In genomic region chr7:134223444-134224161, GRCm38 (mm10) we compare ENCODE assay signal across 9 mouse cellular contexts. TPM values are rescaled to one million over a fixed set of nuclear protein-coding genes. Genes with fewer than 3 reads are reported as not detected.
A peak's percentile ranks its signal among the peaks of the same experiment; 100 is the strongest.
DNase-seq lines count a peak whose midpoint lies in the region; ATAC-seq and TF ChIP-seq lines count a peak whose summit lies in the region.
"Had no signal": no experiment of that assay in that cellular context is flagged by ENCODE, and none has a peak within 500 bp of the region (broad histone marks: within the 10 kb centered on the region; RNA-seq: fewer than 3 reads in every experiment).

No protein-coding gene starts in this region.

- no peaks in the 10 kb centered on the region for H3K36me3 ChIP-seq in ES-Bruce4 (ENCODE audit: control insufficient read depth, insufficient read depth, low read length, poor library complexity, severe bottlenecking)
- no peaks in the 10 kb centered on the region for H3K36me3 ChIP-seq in forebrain, embryonic 14.5 days (ENCODE audit: control insufficient read depth, insufficient read depth, low read length)
- no peaks in the 10 kb centered on the region for H3K36me3 ChIP-seq in heart, postnatal 0 days (replicated peaks; ENCODE audit: control insufficient read depth, insufficient read depth, low read length)
- no peaks in the 10 kb centered on the region for H3K36me3 ChIP-seq in liver, embryonic 11.5 days (ENCODE audit: control insufficient read depth, insufficient read depth, low read length)
- H3K36me3 ChIP-seq in testis, adult 2 months (ENCODE audit: control insufficient read depth, insufficient read depth, low read length): no peaks in the 10 kb centered on the region
- H3K36me3 ChIP-seq: G1E had no signal

- H3K4me3 ChIP-seq in ES-Bruce4 (ENCODE audit: low read depth, low read length): no peak overlapping the region
- peak overlapping the region; percentile 65 for H3K4me3 ChIP-seq in forebrain, embryonic 14.5 days (ENCODE audit: low read depth, low read length)
- peak overlapping the region; percentile 58 for H3K4me3 ChIP-seq in heart, postnatal 0 days (ENCODE audit: low read depth, low read length)
- peak overlapping the region; percentile 59 for H3K4me3 ChIP-seq in liver, embryonic 11.5 days (ENCODE audit: low read depth, low read length)
- no peak overlapping the region; the same call in 1 of the 2 replicates for H3K4me3 ChIP-seq in testis, adult 2 months (ENCODE audit: control insufficient read depth, low read depth, low read length)

- H3K27me3 ChIP-seq in ES-Bruce4 (ENCODE audit: control insufficient read depth, insufficient read depth, low read length, poor library complexity, severe bottlenecking): peaks cover 17% of the 10 kb centered on the region
- H3K27me3 ChIP-seq in forebrain, embryonic 14.5 days (replicated peaks; ENCODE audit: control insufficient read depth, insufficient read depth, low read length): peaks cover 6% of the 10 kb centered on the region; the same call in 1 of the 2 replicates
- peaks cover 17% of the 10 kb centered on the region for H3K27me3 ChIP-seq in heart, postnatal 0 days (ENCODE audit: control insufficient read depth, insufficient read depth, low read length)
- H3K27me3 ChIP-seq in liver, embryonic 11.5 days (replicated peaks; ENCODE audit: control insufficient read depth, insufficient read depth, low read length): peaks cover 27% of the 10 kb centered on the region
- no peaks in the 10 kb centered on the region for H3K27me3 ChIP-seq in testis, adult 2 months (ENCODE audit: control insufficient read depth, insufficient read depth, low read length)

- H3K9ac ChIP-seq in ES-Bruce4 (ENCODE audit: low read depth, poor library complexity, severe bottlenecking): no peak overlapping the region
- H3K9ac ChIP-seq in forebrain, embryonic 14.5 days (ENCODE audit: low read length): no peak overlapping the region; the same call in 1 of the 2 replicates
- no peak overlapping the region for H3K9ac ChIP-seq in heart, postnatal 0 days (replicated peaks; ENCODE audit: low read depth, low read length)
- no peak overlapping the region for H3K9ac ChIP-seq in liver, embryonic 11.5 days (ENCODE audit: low read depth, low read length)

- no peak for TF ChIP-seq POLR2A in ES-Bruce4 (IDR thresholded peaks at IDR 0.05; ENCODE audit: insufficient read depth, low read length)
- no peak for TF ChIP-seq POLR2A in testis, adult 2 months (IDR thresholded peaks at IDR 0.05; ENCODE audit: control insufficient read depth, low read depth, low read length)

- no peak overlapping the region for H3K27ac ChIP-seq in ES-Bruce4 (ENCODE audit: insufficient read depth, low read length)
- no peak overlapping the region for H3K27ac ChIP-seq in forebrain, embryonic 14.5 days (ENCODE audit: low read depth, low read length)
- no peak overlapping the region for H3K27ac ChIP-seq in heart, postnatal 0 days (ENCODE audit: low read depth)
- no peak overlapping the region for H3K27ac ChIP-seq in liver, embryonic 11.5 days (ENCODE audit: low read depth, low read length)
- H3K27ac ChIP-seq in testis, adult 2 months (ENCODE audit: control insufficient read depth, insufficient read depth, low read depth, low read length): no peak overlapping the region

- no peaks in the 10 kb centered on the region for H3K9me3 ChIP-seq in ES-Bruce4 (replicated peaks; ENCODE audit: control insufficient read depth, insufficient read depth, low read length, poor library complexity, severe bottlenecking)
- no peaks in the 10 kb centered on the region for H3K9me3 ChIP-seq in forebrain, embryonic 14.5 days (replicated peaks; ENCODE audit: control insufficient read depth, low read length)
- H3K9me3 ChIP-seq in heart, postnatal 0 days (replicated peaks; ENCODE audit: control insufficient read depth, low read length): no peaks in the 10 kb centered on the region
- no peaks in the 10 kb centered on the region for H3K9me3 ChIP-seq in liver, embryonic 11.5 days (ENCODE audit: control insufficient read depth, low read length)

- 29% methylated on average over 16 of the region's 16 CpGs for WGBS in forebrain, embryonic 14.5 days
- WGBS in heart, postnatal 0 days: 27% methylated on average over 16 of the region's 16 CpGs
- 25% methylated on average over 16 of the region's 16 CpGs for WGBS in liver, embryonic 11.5 days

- peak overlapping the region; percentile 99 for H3K4me2 ChIP-seq in forebrain, embryonic 14.5 days (ENCODE audit: low read length)
- H3K4me2 ChIP-seq in heart, postnatal 0 days (ENCODE audit: low read depth, low read length): peak overlapping the region; percentile 91
- H3K4me2 ChIP-seq in liver, embryonic 11.5 days: peak overlapping the region; percentile 68

- ATAC-seq in forebrain, embryonic 14.5 days: peak; percentile 45; the same call in 1 of the 2 replicates
- no peak for ATAC-seq in heart, postnatal 0 days (ENCODE audit: insufficient read depth, low read depth)
- no peak for ATAC-seq in liver, embryonic 11.5 days (replicated peaks; ENCODE audit: low FRiP score)

- peak; percentile 68 for TF ChIP-seq CTCF in ES-Bruce4 (IDR thresholded peaks at IDR 0.05; ENCODE audit: low read depth, low read length)
- peak; percentile 78 for TF ChIP-seq CTCF in heart, postnatal 0 days (IDR thresholded peaks at IDR 0.05; ENCODE audit: low read depth)
- TF ChIP-seq CTCF in testis, adult 2 months (IDR thresholded peaks at IDR 0.05; ENCODE audit: control insufficient read depth, insufficient read depth, insufficient replicate concordance, low read depth, low read length): peak; percentile 75

- H3K4me1 ChIP-seq in ES-Bruce4 (ENCODE audit: control insufficient read depth, insufficient read depth, low read length): no peaks in the 10 kb centered on the region
- H3K4me1 ChIP-seq in forebrain, embryonic 14.5 days (ENCODE audit: control insufficient read depth, insufficient read depth, low read length): peaks cover 8% of the 10 kb centered on the region; the same call in 1 of the 2 replicates
- peaks cover 6% of the 10 kb centered on the region; the same call in 1 of the 2 replicates for H3K4me1 ChIP-seq in heart, postnatal 0 days (ENCODE audit: control insufficient read depth, insufficient read depth)
- 0 out of 2 replicates have a peak, but pooled peaks cover 2% of the 10 kb centered on the region for H3K4me1 ChIP-seq in liver, embryonic 11.5 days (replicated peaks; ENCODE audit: control insufficient read depth, insufficient read depth, low read length)
- H3K4me1 ChIP-seq in testis, adult 2 months (ENCODE audit: control insufficient read depth, insufficient read depth, low read length): peaks cover 19% of the 10 kb centered on the region

- no peak for TF ChIP-seq EP300 in ES-Bruce4 (IDR thresholded peaks at IDR 0.05; ENCODE audit: insufficient read depth, low read depth, low read length)
- no peak for TF ChIP-seq EP300 in heart, postnatal 0 days (IDR thresholded peaks at IDR 0.05; ENCODE audit: low read depth)

- peak; percentile 29 for DNase-seq in c-Kit-positive CD71-positive TER-119-positive erythroid progenitor cells, embryonic 14.5 days (ENCODE audit: low spot score)
- peak; percentile 86 for DNase-seq in forebrain, embryonic 14.5 days (ENCODE audit: low spot score)
- DNase-seq in heart, postnatal 0 days (ENCODE audit: low spot score): peak; percentile 61
- peak; percentile 72 to 89 for DNase-seq in kidney, postnatal 25 days
- peak; percentile 78 for DNase-seq in liver, embryonic 11.5 days (ENCODE audit: low spot score)
- DNase-seq in naive thymus-derived CD4-positive, alpha-beta T cell, adult 2 months (ENCODE audit: low read depth): peak; percentile 15

RNA-seq across cellular contexts. Expression of gene Adam12, which starts 8.3 kb away (rescaled TPM):
- polyA plus RNA-seq in ES-Bruce4 (2011; ENCODE audit: insufficient read depth, insufficient read length, low read depth, missing spikeins): 1.0 and 1.5 TPM in 2 replicates
- polyA plus RNA-seq in forebrain, embryonic 14.5 days (2014; fragmentation: Nextera tagmentation; extraction: Ambion mirVana): 1.9 and 4.8 TPM in 2 replicates
- 4.6 and 6.5 TPM in 2 replicates for total RNA-seq in heart, postnatal 0 days (2014; rRNA removed; ENCODE audit: low replicate concordance)
- 0.96 and 1.0 TPM in 2 replicates for polyA plus RNA-seq in heart, postnatal 0 days (2015; fragmentation: Nextera tagmentation; extraction: Ambion mirVana)
- 11.0 and 11.8 TPM in 2 replicates for polyA plus RNA-seq in liver, embryonic 11.5 days (2014; fragmentation: Nextera tagmentation; extraction: Ambion mirVana)
- polyA plus RNA-seq in testis, adult 2 months (2012; rRNA removed): 0.51 and 0.58 TPM in 2 replicates
- polyA plus RNA-seq: G1E had no signal

Comparison
In these comparisons a context has a peak if more than half of its experiments do, and no peak if none do; other contexts are left out.
1. H3K4me3 ChIP-seq: peak in forebrain, embryonic 14.5 days (single experiment), heart, postnatal 0 days (single experiment) and liver, embryonic 11.5 days (single experiment); none in ES-Bruce4 (single experiment) and testis, adult 2 months (single experiment).
2. DNase-seq: peak in every context shown above with its lines; median percentile 86 in forebrain, embryonic 14.5 days; 80 in kidney, postnatal 25 days; 78 in liver, embryonic 11.5 days; 61 in heart, postnatal 0 days; 29 in c-Kit-positive CD71-positive TER-119-positive erythroid progenitor cells, embryonic 14.5 days; 15 in naive thymus-derived CD4-positive, alpha-beta T cell, adult 2 months.
3. Peak in every context shown above with its lines, with median percentiles within 50 percentile points of each other: CTCF ChIP-seq and H3K4me2 ChIP-seq.